Mouse (Mus musculus) myocyte (in vitro differentiated cells): ENCODE measurements around the gene Zbtb8a.

Experiments used
- E2F4 ChIP-seq: IDR thresholded peaks from one replicate; pipeline ENCODE4 v1.6.1; 2011; ENCODE audit warnings: mild to moderate bottlenecking, control low read depth, moderate library complexity; ENCODE audit not compliant: insufficient read depth
- MAX ChIP-seq: IDR thresholded peaks from one replicate; pipeline ENCODE4 v1.6.1; 2011; ENCODE audit warnings: low read depth, mild to moderate bottlenecking, control low read depth
- MYOD1 ChIP-seq, 3 experiments: IDR thresholded peaks; one replicate each; pipeline ENCODE4 v1.6.1; 2011; ENCODE audit warnings: control low read depth in 2 of 3, low read depth in 2 of 3, mild to moderate bottlenecking in 2 of 3, moderate library complexity in 1 of 3; ENCODE audit not compliant: insufficient read length in 2 of 3, control insufficient read depth in 1 of 3
- MYOG ChIP-seq, 3 experiments: IDR thresholded peaks; one replicate each; pipeline ENCODE4 v1.6.1; 2011; ENCODE audit warnings: control low read depth in 2 of 3, low read depth in 2 of 3, mild to moderate bottlenecking in 2 of 3; ENCODE audit not compliant: insufficient read length in 2 of 3, control insufficient read depth in 1 of 3, insufficient read depth in 1 of 3
- POLR2A ChIP-seq: IDR thresholded peaks from one replicate; pipeline ENCODE4 v1.6.1; 2011; ENCODE audit warnings: low read depth, mild to moderate bottlenecking, control low read depth, moderate library complexity; ENCODE audit not compliant: insufficient read length
- POLR2AphosphoS2 ChIP-seq: IDR thresholded peaks from one replicate; pipeline ENCODE4 v1.6.1; 2011; ENCODE audit warnings: low read depth, control low read depth; ENCODE audit not compliant: insufficient read length
- TCF12 ChIP-seq: IDR thresholded peaks from one replicate; pipeline ENCODE4 v1.6.1; 2011; ENCODE audit warnings: mild to moderate bottlenecking, control low read depth; ENCODE audit not compliant: poor library complexity, insufficient read depth, severe bottlenecking
- TCF3 ChIP-seq: IDR thresholded peaks from one replicate; pipeline ENCODE4 v1.6.1; 2011; ENCODE audit warnings: low read depth, control low read depth; ENCODE audit not compliant: insufficient read length
- USF1 ChIP-seq: IDR thresholded peaks from one replicate; pipeline ENCODE4 v1.6.1; 2011; ENCODE audit warnings: low read depth, mild to moderate bottlenecking, control low read depth, moderate library complexity

- TF ChIP-seq USF1 (no peak), POLR2A (no peak), POLR2AphosphoS2 (no peak), TCF12 (no peak), E2F4 (no peak), MAX (no peak), MYOG (IDR thresholded peaks at IDR 0.05; ENCODE audit: control insufficient read depth in 1 of 3, insufficient read depth in 1 of 3, insufficient read length in 2 of 3, low read depth in 2 of 3) (no peak), MYOD1 (IDR thresholded peaks at IDR 0.05; ENCODE audit: control insufficient read depth in 1 of 3, insufficient read length in 2 of 3, low read depth in 2 of 3) (no peak), TCF3 (no peak)
These were observed 10.5 kb upstream of the Zbtb8a start for GRCm38 (mm10) chr4:129388404-129388803.
